Mouse (Mus musculus): ENCODE results near the gene Runx1. TPM values are rescaled to one million over a fixed set of nuclear protein-coding genes. Genes with fewer than 3 reads are reported as not detected.

Runx1 gene
- polyA plus RNA-seq, 1 experiment from 2014 or later: 13.8 TPM

- ATAC-seq (ENCODE audit: insufficient number of reproducible peaks, insufficient read depth, low FRiP score, low TSS enrichment): no peak
- H3K4me2 ChIP-seq (replicated peaks): no peak overlapping the region
- H3K9ac ChIP-seq: no peak overlapping the region
- no peaks in the 10 kb centered on the region for H3K9me3 ChIP-seq
- no peaks in the 10 kb centered on the region for H3K4me1 ChIP-seq
- H3K4me3 ChIP-seq: no peak overlapping the region
- WGBS: 90% methylated on average over 6 of the region's 6 CpGs
- no peak overlapping the region for H3K27ac ChIP-seq
- no peaks in the 10 kb centered on the region for H3K36me3 ChIP-seq
- no peaks in the 10 kb centered on the region for H3K27me3 ChIP-seq
Measured at GRCm38 (mm10) chr16:92852276-92852675, 26.3 kb upstream of the Runx1 start.

- ATAC-seq (ENCODE audit: insufficient number of reproducible peaks, insufficient read depth, low FRiP score, low TSS enrichment): no peak
- H3K9me3 ChIP-seq: no peaks in the 10 kb centered on the region
- WGBS: 71% methylated on average over 3 of the region's 3 CpGs
- no peak overlapping the region for H3K4me2 ChIP-seq (replicated peaks)
- H3K27ac ChIP-seq: no peak overlapping the region
- H3K27me3 ChIP-seq: no peaks in the 10 kb centered on the region
- H3K36me3 ChIP-seq: no peaks in the 10 kb centered on the region
- no peak overlapping the region for H3K4me3 ChIP-seq
- no peak overlapping the region for H3K9ac ChIP-seq
- H3K4me1 ChIP-seq: no peaks in the 10 kb centered on the region
Measured at GRCm38 (mm10) chr16:92850416-92850815, 24.5 kb upstream of the Runx1 start.

GRCm38 (mm10) chr16:92847762-92848300 lies 21.9 kb upstream of the Runx1 start:
- no peaks in the 10 kb centered on the region for H3K27me3 ChIP-seq
- H3K36me3 ChIP-seq: no peaks in the 10 kb centered on the region
- H3K4me2 ChIP-seq (replicated peaks): no peak overlapping the region
- 81% methylated on average over 3 of the region's 3 CpGs for WGBS
- H3K4me1 ChIP-seq: peaks cover 3% of the 10 kb centered on the region; the same call in 1 of the 2 replicates
- ATAC-seq (ENCODE audit: insufficient number of reproducible peaks, insufficient read depth, low FRiP score, low TSS enrichment): no peak
- H3K27ac ChIP-seq: no peak overlapping the region
- no peaks in the 10 kb centered on the region for H3K9me3 ChIP-seq
- no peak overlapping the region for H3K9ac ChIP-seq
- H3K4me3 ChIP-seq: no peak overlapping the region

GRCm38 (mm10) chr16:92845244-92846225 lies 19.6 kb upstream of the Runx1 start:
- H3K4me2 ChIP-seq (replicated peaks): peak overlapping the region; percentile 23
- H3K9me3 ChIP-seq: no peaks in the 10 kb centered on the region
- no peaks in the 10 kb centered on the region for H3K27me3 ChIP-seq
- 30% methylated on average over 26 of the region's 26 CpGs for WGBS
- peak overlapping the region; percentile 85 for H3K27ac ChIP-seq
- H3K36me3 ChIP-seq: no peaks in the 10 kb centered on the region
- ATAC-seq (ENCODE audit: insufficient number of reproducible peaks, insufficient read depth, low FRiP score, low TSS enrichment): peak; percentile 78; the same call in 1 of the 2 replicates
- H3K9ac ChIP-seq: no peak overlapping the region
- H3K4me3 ChIP-seq: no peak overlapping the region
- peaks cover 3% of the 10 kb centered on the region; the same call in 1 of the 2 replicates for H3K4me1 ChIP-seq

GRCm38 (mm10) chr16:92838709-92839108 lies 12.8 kb upstream of the Runx1 start:
- H3K9ac ChIP-seq: no peak overlapping the region
- no peaks in the 10 kb centered on the region for H3K27me3 ChIP-seq
- H3K9me3 ChIP-seq: no peaks in the 10 kb centered on the region
- H3K4me1 ChIP-seq: no peaks in the 10 kb centered on the region
- H3K4me2 ChIP-seq (replicated peaks): no peak overlapping the region
- no peaks in the 10 kb centered on the region for H3K36me3 ChIP-seq
- no peak for ATAC-seq (ENCODE audit: insufficient number of reproducible peaks, insufficient read depth, low FRiP score, low TSS enrichment)
- H3K27ac ChIP-seq: no peak overlapping the region
- H3K4me3 ChIP-seq: no peak overlapping the region

GRCm38 (mm10) chr16:92831341-92831740 lies 5.4 kb upstream of the Runx1 start:
- 0 out of 2 replicates have a peak, but pooled peaks cover 5% of the 10 kb centered on the region for H3K27me3 ChIP-seq

GRCm38 (mm10) chr16:92830479-92830878 lies 4.5 kb upstream of the Runx1 start:
- H3K27me3 ChIP-seq: 0 out of 2 replicates have a peak, but pooled peaks cover 5% of the 10 kb centered on the region
- 49% methylated on average over 14 of the region's 14 CpGs for WGBS
- H3K9ac ChIP-seq: no peak overlapping the region
- H3K4me3 ChIP-seq: no peak overlapping the region
- peaks cover 7% of the 10 kb centered on the region; the same call in 1 of the 2 replicates for H3K4me1 ChIP-seq
- ATAC-seq (ENCODE audit: insufficient number of reproducible peaks, insufficient read depth, low FRiP score, low TSS enrichment): no peak
- no peak overlapping the region for H3K4me2 ChIP-seq (replicated peaks)
- no peaks in the 10 kb centered on the region for H3K9me3 ChIP-seq
- no peaks in the 10 kb centered on the region for H3K36me3 ChIP-seq
- H3K27ac ChIP-seq: no peak overlapping the region

More at GRCm38 (mm10) chr16:92831341-92831740, 5.4 kb upstream of the Runx1 start:
- Histone ChIP-seq H3K4me1 (peaks cover 7% of the 10 kb centered on the region; the same call in 1 of the 2 replicates), H3K27ac (no peak overlapping the region), H3K9ac (no peak overlapping the region), H3K4me2 (replicated peaks) (no peak overlapping the region), H3K4me3 (no peak overlapping the region), H3K9me3 (no peaks in the 10 kb centered on the region), H3K36me3 (no peaks in the 10 kb centered on the region)
- 94% methylated on average over 2 of the region's 2 CpGs for WGBS
- no peak for ATAC-seq (ENCODE audit: insufficient number of reproducible peaks, insufficient read depth, low FRiP score, low TSS enrichment)

GRCm38 (mm10) chr16:92828308-92828862 lies 2.4 kb upstream of the Runx1 start:
- no peak for ATAC-seq (ENCODE audit: insufficient number of reproducible peaks, insufficient read depth, low FRiP score, low TSS enrichment)
- Histone ChIP-seq H3K9ac (no peak overlapping the region), H3K9me3 (no peaks in the 10 kb centered on the region), H3K27me3 (0 out of 2 replicates have a peak, but pooled peaks cover 5% of the 10 kb centered on the region), H3K4me2 (replicated peaks) (no peak overlapping the region), H3K27ac (no peak overlapping the region), H3K4me1 (peaks cover 14% of the 10 kb centered on the region), H3K36me3 (no peaks in the 10 kb centered on the region), H3K4me3 (no peak overlapping the region)
- WGBS: 61% methylated on average over 8 of the region's 8 CpGs

GRCm38 (mm10) chr16:92827663-92828307 lies 1.8 kb upstream of the Runx1 start:
- Histone ChIP-seq H3K27me3 (0 out of 2 replicates have a peak, but pooled peaks cover 5% of the 10 kb centered on the region), H3K4me3 (no peak overlapping the region), H3K9me3 (no peaks in the 10 kb centered on the region), H3K27ac (no peak overlapping the region), H3K4me1 (peaks cover 19% of the 10 kb centered on the region), H3K36me3 (no peaks in the 10 kb centered on the region), H3K9ac (no peak overlapping the region), H3K4me2 (replicated peaks) (no peak overlapping the region)
- WGBS: 67% methylated on average over 7 of the region's 7 CpGs
- ATAC-seq (ENCODE audit: insufficient number of reproducible peaks, insufficient read depth, low FRiP score, low TSS enrichment): no peak

GRCm38 (mm10) chr16:92826683-92827082 lies 734 bp upstream of the Runx1 start:
- no peak for ATAC-seq (ENCODE audit: insufficient number of reproducible peaks, insufficient read depth, low FRiP score, low TSS enrichment)
- no peaks in the 10 kb centered on the region for H3K36me3 ChIP-seq
- H3K9ac ChIP-seq: no peak overlapping the region
- 91% methylated on average over 6 of the region's 6 CpGs for WGBS
- peaks cover 28% of the 10 kb centered on the region for H3K4me1 ChIP-seq
- 0 out of 2 replicates have a peak, but pooled peaks cover 5% of the 10 kb centered on the region for H3K27me3 ChIP-seq
- H3K27ac ChIP-seq: no peak overlapping the region
- H3K4me2 ChIP-seq (replicated peaks): no peak overlapping the region
- no peaks in the 10 kb centered on the region for H3K9me3 ChIP-seq
- no peak overlapping the region for H3K4me3 ChIP-seq

- no peak overlapping the region for H3K27ac ChIP-seq
- no peaks in the 10 kb centered on the region for H3K36me3 ChIP-seq
- peaks cover 24% of the 10 kb centered on the region for H3K4me1 ChIP-seq
- H3K9ac ChIP-seq: no peak overlapping the region
- no peaks in the 10 kb centered on the region for H3K9me3 ChIP-seq
- H3K4me2 ChIP-seq (replicated peaks): no peak overlapping the region
- 83% methylated on average over 18 of the region's 18 CpGs for WGBS
- H3K27me3 ChIP-seq: 0 out of 2 replicates have a peak, but pooled peaks cover 5% of the 10 kb centered on the region
- ATAC-seq (ENCODE audit: insufficient number of reproducible peaks, insufficient read depth, low FRiP score, low TSS enrichment): no peak
- H3K4me3 ChIP-seq: no peak overlapping the region
Measured at GRCm38 (mm10) chr16:92825204-92825843, 625 bp downstream of the Runx1 start.
